Mouse (Mus musculus): ENCODE results near the gene Alyref.

- TF ChIP-seq CTCF (IDR thresholded peaks at IDR 0.05; ENCODE audit: low read depth, low read length) (no peak), GATA2 (IDR thresholded peaks at IDR 0.05; ENCODE audit: borderline replicate concordance, low read depth, low read length) (no peak), TAL1 (conservative IDR thresholded peaks at IDR 0.05; ENCODE audit: low read depth, low read length) (no peak), GATA1 (IDR thresholded peaks at IDR 0.05; ENCODE audit: borderline replicate concordance, low read length) (no peak), POLR2AphosphoS5 (IDR thresholded peaks at IDR 0.05; ENCODE audit: insufficient replicate concordance, low read depth, low read length) (no peak)
These were observed 27.1 kb upstream of the Alyref start, which contains the start of gene Sirt7 for GRCm38 (mm10) chr11:120625152-120625775.
